Mouse (Mus musculus) liver, embryonic 14.5 days (tissue): ENCODE data around the gene Prr30. TPM values are rescaled to one million over a fixed set of nuclear protein-coding genes. Genes with fewer than 3 reads are reported as not detected.
"Not testable (repeated sequence)": the region's sequence is repeated elsewhere in the genome, so short reads cannot be mapped to it uniquely, and the experiment has no call there.

Experiments used
- ATAC-seq: fragments of 200-750 bp; cut with Nextera tagmentation; 2 replicates; pipeline ENCODE4 v1.8.0; 2017; ENCODE audit warnings: moderate number of reproducible peaks, mild to moderate bottlenecking, moderate library complexity; ENCODE audit not compliant: insufficient read depth
- DNase-seq, 3 experiments: peaks; one replicate each; pipeline ENCODE4 v3.0.0-alpha.2; 2012 to 2013; ENCODE audit warnings: low read depth in 3 of 3, low spot score in 3 of 3
- H3K27ac ChIP-seq: fragments of 300-500 bp; sonication (generic); 2 replicates; pipeline ENCODE4 v1.5.1; 2014; ENCODE audit warnings: moderate library complexity, mild to moderate bottlenecking, control low read depth, inconsistent platforms
- H3K27me3 ChIP-seq: fragments of 300-500 bp; sonication (generic); 2 replicates; pipeline ENCODE4 v1.6.1; 2014; ENCODE audit warnings: mild to moderate bottlenecking, low read length, moderate library complexity; ENCODE audit not compliant: control insufficient read depth, insufficient read depth
- H3K36me3 ChIP-seq: fragments of 300-500 bp; sonication (generic); replicated peaks from 2 replicates; pipeline ENCODE4 v1.6.1; 2014; ENCODE audit warnings: low read depth; ENCODE audit not compliant: control insufficient read depth, insufficient read depth
- H3K4me1 ChIP-seq, 2 experiments: fragments of 200-500 bp in 1 of 2; fragments of 300-500 bp in 1 of 2; sonication (generic) in 1 of 2; replicated peaks; 2 replicates each; pipeline ENCODE4 v1.6.1; 2012 to 2014; ENCODE audit warnings: antibody characterized with exemption in 1 of 2, inconsistent platforms in 1 of 2, low read length in 1 of 2; ENCODE audit not compliant: control insufficient read depth in 2 of 2, insufficient read depth in 2 of 2
- H3K4me2 ChIP-seq: fragments of 300-500 bp; sonication (generic); 2 replicates; pipeline ENCODE4 v1.6.1; 2014; ENCODE audit warnings: low read depth, mild to moderate bottlenecking, control low read depth, moderate library complexity
- H3K4me3 ChIP-seq, 2 experiments: fragments of 200-500 bp in 1 of 2; fragments of 300-500 bp in 1 of 2; sonication (generic) in 1 of 2; 2 replicates each; pipeline ENCODE4 v1.5.1; 2012 to 2014; ENCODE audit warnings: low read depth in 2 of 2, low read length in 2 of 2, mild to moderate bottlenecking in 2 of 2, control low read depth in 1 of 2, inconsistent platforms in 1 of 2, moderate library complexity in 1 of 2; ENCODE audit not compliant: insufficient read depth in 1 of 2
- H3K9ac ChIP-seq: fragments of 300-500 bp; sonication (generic); replicated peaks from 2 replicates; pipeline ENCODE4 v1.6.1; 2014; ENCODE audit warnings: mild to moderate bottlenecking, control low read depth, moderate library complexity
- H3K9me3 ChIP-seq: fragments of 300-500 bp; sonication (generic); 2 replicates; pipeline ENCODE4 v1.6.1; 2016; ENCODE audit warnings: low read length, mixed read lengths; ENCODE audit not compliant: control insufficient read depth
- CTCF ChIP-seq: IDR thresholded peaks from 2 replicates; pipeline ENCODE4 v1.5.1; 2016; ENCODE audit warnings: antibody characterized with exemption, low read depth, control low read depth
- EP300 ChIP-seq: IDR thresholded peaks from 2 replicates; pipeline ENCODE4 v1.6.1; 2016; ENCODE audit warnings: antibody characterized with exemption, low read depth
- WGBS: fragments of 180-500 bp; shearing (Covaris S2); extraction: QIAGEN DNeasy Blood & Tissue Kit; methylation state at CpG from one replicate; pipeline ENCODE4 v1.1.7; 2014; ENCODE audit not compliant: insufficient replicate concordance; 5-methylcytosine and 5-hydroxymethylcytosine counted together
- polyA plus RNA-seq, 2 experiments: library from polyadenylated mRNA; depleted of rRNA in 1 of 2; stranded (reverse) in 1 of 2; unstranded in 1 of 2; fragments of >200 nt; fragmentation: Nextera tagmentation in 1 of 2; extraction: Ambion mirVana in 1 of 2; gene quantifications; 2 replicates each; pipeline versions ENCODE4 v1.2.1 to v1.2.3; 2012 to 2014

Gene Prr30
- polyA plus RNA-seq (2012; rRNA removed) (not detected in 2 replicates), polyA plus RNA-seq (2014; fragmentation: Nextera tagmentation; extraction: Ambion mirVana) (not detected in 2 replicates)

DNA sequence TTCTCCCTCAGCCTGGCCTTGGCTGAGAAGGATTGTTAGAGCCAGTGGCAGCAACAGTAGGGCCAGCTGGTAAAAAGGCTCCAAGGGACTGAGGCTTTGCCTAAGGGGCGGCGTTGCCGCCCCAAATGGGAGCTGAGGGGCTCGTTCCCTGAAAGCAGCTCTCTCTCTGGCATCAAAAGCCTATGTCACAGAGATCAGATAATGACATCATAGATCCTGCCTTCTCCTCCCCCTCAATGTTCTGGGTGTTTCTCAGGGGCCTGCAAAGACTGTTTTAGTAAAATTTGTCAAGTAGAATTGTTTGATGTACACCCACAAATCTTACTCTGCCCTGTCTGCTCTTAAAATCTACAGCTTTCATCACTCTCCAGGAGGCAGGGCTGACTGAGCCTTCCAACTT, at the start of gene Prr30:
Gene Prr30, minus strand, starts transcription at position 101 of the 400 bp plus-strand sequence.
- ATAC-seq = no peak
- H3K4me1 ChIP-seq = no peaks in the 10 kb centered on the region
- no peak within 1 kb of the TSS for H3K4me2 ChIP-seq
- H3K4me3 ChIP-seq = no peak within 1 kb of the TSS
- no peaks in the 10 kb centered on the region for H3K36me3 ChIP-seq
- H3K9me3 ChIP-seq = no peaks in the 10 kb centered on the region
- TF ChIP-seq CTCF = no peak
- TF ChIP-seq EP300 = no peak
- 56% methylated on average over 4 of the region's 4 CpGs for WGBS
- no peak for DNase-seq
- H3K27ac ChIP-seq = no peak within 1 kb of the TSS
- H3K9ac ChIP-seq = no peak within 1 kb of the TSS
- no peaks in the 10 kb centered on the region for H3K27me3 ChIP-seq

DNA sequence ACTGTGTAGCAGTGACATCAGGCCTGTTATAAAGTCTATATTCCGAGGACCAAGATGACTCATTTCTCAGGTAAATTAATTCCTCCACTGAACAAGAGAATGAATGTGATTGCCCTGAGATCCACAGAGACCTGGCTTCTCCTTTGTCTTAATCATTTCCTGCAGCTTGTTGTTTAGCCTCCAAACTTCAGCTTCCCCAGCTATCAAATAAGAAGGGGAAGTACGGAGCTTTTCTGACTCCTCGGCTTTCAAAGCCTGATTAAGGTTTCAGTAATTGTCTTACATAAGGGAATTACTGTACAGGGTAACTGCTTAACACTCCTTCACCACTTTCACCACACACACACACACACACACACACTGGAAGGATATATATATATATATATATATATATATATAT, 46.7 kb upstream of the Prr30 start:
- H3K4me1 ChIP-seq = no peaks in the 10 kb centered on the region
- H3K36me3 ChIP-seq = no peaks in the 10 kb centered on the region
- no peak overlapping the region for H3K27ac ChIP-seq
- H3K27me3 ChIP-seq = no peaks in the 10 kb centered on the region
- no peak overlapping the region for H3K9ac ChIP-seq
- H3K9me3 ChIP-seq = no peaks in the 10 kb centered on the region
- DNase-seq = no peak
- no peak overlapping the region for H3K4me3 ChIP-seq
- H3K4me2 ChIP-seq = no peak overlapping the region
- TF ChIP-seq CTCF (no peak), EP300 (no peak)
- no peak for ATAC-seq
- WGBS = 28% methylated on average over 3 of the region's 3 CpGs

DNA sequence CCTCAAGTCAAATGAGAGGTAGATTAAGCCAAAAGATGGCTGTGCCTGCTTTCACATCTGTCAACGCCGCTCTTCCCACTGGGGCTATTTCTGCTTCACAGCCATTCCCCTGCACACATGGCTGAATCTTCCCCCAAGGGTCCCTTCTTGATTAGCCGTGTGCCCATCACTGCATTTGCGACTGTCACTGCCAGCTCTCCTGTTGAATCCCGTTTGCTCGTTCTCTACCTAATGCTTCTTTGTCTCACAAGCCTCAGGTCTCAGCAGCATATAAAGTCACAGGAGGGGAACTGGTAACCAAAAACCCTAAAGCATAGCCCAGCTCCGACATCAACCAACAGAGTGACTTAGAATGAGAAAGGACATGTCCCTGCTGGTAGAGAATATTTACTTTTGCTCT, 45.6 kb upstream of the Prr30 start:
- WGBS = 62% methylated on average over 7 of the region's 7 CpGs
- Histone ChIP-seq H3K27me3 (no peaks in the 10 kb centered on the region), H3K4me3 (no peak overlapping the region), H3K9me3 (no peaks in the 10 kb centered on the region), H3K4me1 (no peaks in the 10 kb centered on the region), H3K27ac (no peak overlapping the region), H3K9ac (no peak overlapping the region), H3K4me2 (no peak overlapping the region), H3K36me3 (no peaks in the 10 kb centered on the region)
- no peak for TF ChIP-seq CTCF
- no peak for TF ChIP-seq EP300
- ATAC-seq (no peak), DNase-seq (no peak)

DNA sequence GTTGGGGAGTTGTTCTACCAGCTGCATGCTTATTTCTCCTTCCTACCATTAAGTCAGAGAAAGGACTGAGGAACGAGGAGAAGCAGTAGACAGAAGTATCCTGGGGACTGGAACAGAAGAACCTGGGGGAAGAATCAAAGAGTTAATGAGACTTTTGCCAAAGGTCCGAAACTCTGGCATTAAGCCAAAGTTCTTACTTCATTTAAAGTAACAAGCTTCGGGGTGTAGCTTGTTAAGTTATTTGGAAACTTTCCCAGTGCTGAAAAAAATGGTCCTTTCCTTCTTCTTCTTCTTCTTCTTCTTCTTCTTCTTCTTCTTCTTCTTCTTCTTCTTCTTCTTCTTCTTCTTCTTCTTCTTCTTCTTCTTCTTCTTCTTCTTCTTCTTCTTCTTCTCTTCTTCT, 44.3 kb upstream of the Prr30 start:
- H3K4me2 ChIP-seq, H3K27ac ChIP-seq, H3K9me3 ChIP-seq, H3K27me3 ChIP-seq, DNase-seq, H3K9ac ChIP-seq, H3K4me1 ChIP-seq, H3K36me3 ChIP-seq, ATAC-seq, H3K4me3 ChIP-seq: not testable (repeated sequence)
- 41% methylated on average over 3 of the region's 3 CpGs for WGBS

DNA sequence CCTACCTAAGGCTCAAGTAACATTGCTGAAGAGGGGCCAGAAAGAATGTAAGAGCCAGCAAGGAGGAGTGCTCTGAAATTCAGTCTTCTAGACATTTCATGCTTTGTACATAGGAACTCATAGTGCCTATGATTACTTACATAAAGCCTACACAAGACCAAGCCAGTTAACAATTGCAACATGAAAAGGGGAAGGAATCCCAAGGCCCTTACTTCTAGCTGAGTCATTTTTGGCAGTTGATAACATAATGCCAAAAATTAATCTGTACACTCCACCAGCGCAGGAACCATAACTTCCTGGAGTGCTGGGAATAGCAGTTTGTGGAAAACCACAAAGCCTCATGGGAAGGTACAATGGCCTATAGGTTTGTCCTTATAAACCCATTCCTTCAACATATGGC, 37.8 kb upstream of the Prr30 start:
- no peaks in the 10 kb centered on the region for H3K4me1 ChIP-seq
- DNase-seq = no peak
- H3K9ac ChIP-seq = no peak overlapping the region
- H3K27ac ChIP-seq = no peak overlapping the region
- ATAC-seq = no peak
- no peaks in the 10 kb centered on the region for H3K27me3 ChIP-seq
- no peaks in the 10 kb centered on the region for H3K36me3 ChIP-seq
- TF ChIP-seq CTCF (no peak), EP300 (no peak)
- H3K4me3 ChIP-seq = no peak overlapping the region
- no peak overlapping the region for H3K4me2 ChIP-seq
- no peaks in the 10 kb centered on the region for H3K9me3 ChIP-seq
- WGBS = 32% methylated on average over 1 of the region's 1 CpGs

DNA sequence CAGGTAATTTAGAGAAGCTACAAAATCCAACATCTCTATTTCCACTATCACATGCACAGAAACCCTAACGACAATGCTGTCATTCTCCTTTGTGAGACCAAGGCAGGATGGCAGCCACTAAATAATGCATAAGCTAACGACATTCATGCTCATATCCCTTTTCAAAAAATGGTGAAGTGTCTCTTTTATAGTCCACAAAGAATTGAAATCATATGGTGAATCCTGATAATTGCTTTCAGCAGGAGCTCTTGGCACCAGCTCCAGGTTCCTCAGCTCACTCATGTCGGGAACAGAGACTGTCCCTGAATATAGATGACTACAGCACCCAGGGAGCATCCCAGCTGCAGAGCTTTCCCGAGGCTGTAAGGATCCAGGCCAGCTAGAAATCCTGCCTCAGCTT, 28.9 kb upstream of the Prr30 start:
- Histone ChIP-seq H3K36me3 (no peaks in the 10 kb centered on the region), H3K27ac (no peak overlapping the region), H3K4me1 (no peaks in the 10 kb centered on the region), H3K4me2 (no peak overlapping the region), H3K9me3 (no peaks in the 10 kb centered on the region), H3K27me3 (no peaks in the 10 kb centered on the region), H3K4me3 (no peak overlapping the region), H3K9ac (no peak overlapping the region)
- DNase-seq (no peak), ATAC-seq (no peak)
- 43% methylated on average over 4 of the region's 4 CpGs for WGBS
- TF ChIP-seq CTCF (no peak), EP300 (no peak)
